Mouse (Mus musculus) liver, embryonic 11.5 days (tissue): ENCODE measurements at regions not wholly inside any gene's neighbourhood (a gene's known extent, or its start where the extent isn't known, plus 50 kb on each side); places are given as distances from the start of the nearest gene placed in this dataset.
"Not testable (repeated sequence)": the region's sequence is repeated elsewhere in the genome, so short reads cannot be mapped to it uniquely, and the experiment has no call there.

ENCODE experiments used
- ATAC-seq: fragments of 200-750 bp; cut with Nextera tagmentation; replicated peaks from 2 replicates; pipeline ENCODE4 v1.8.0; 2017; ENCODE audit warnings: moderate number of reproducible peaks, mild to moderate bottlenecking, moderate TSS enrichment, moderate library complexity; ENCODE audit not compliant: low FRiP score
- DNase-seq: peaks from one replicate; pipeline ENCODE4 v3.0.0-alpha.2; 2017; ENCODE audit warnings: low spot score
- H3K27ac ChIP-seq: fragments of 300-500 bp; sonication (generic); 2 replicates; pipeline ENCODE4 v1.5.1; 2014; ENCODE audit warnings: mild to moderate bottlenecking, low read depth, low read length, control low read depth
- H3K27me3 ChIP-seq: fragments of 300-500 bp; sonication (generic); replicated peaks from 2 replicates; pipeline ENCODE4 v1.6.1; 2014; ENCODE audit warnings: low read length, mixed read lengths; ENCODE audit not compliant: control insufficient read depth, insufficient read depth
- H3K36me3 ChIP-seq: fragments of 300-500 bp; sonication (generic); 2 replicates; pipeline ENCODE4 v1.6.1; 2014; ENCODE audit warnings: mild to moderate bottlenecking, low read length, moderate library complexity, mixed read lengths; ENCODE audit not compliant: control insufficient read depth, insufficient read depth
- H3K4me1 ChIP-seq: fragments of 300-500 bp; sonication (generic); replicated peaks from 2 replicates; pipeline ENCODE4 v1.6.1; 2014; ENCODE audit warnings: low read length, mixed read lengths; ENCODE audit not compliant: control insufficient read depth, insufficient read depth
- H3K4me2 ChIP-seq: fragments of 300-500 bp; sonication (generic); 2 replicates; pipeline ENCODE4 v1.6.1; 2014; ENCODE audit warnings: mild to moderate bottlenecking, control low read depth, moderate library complexity
- H3K4me3 ChIP-seq: fragments of 300-500 bp; sonication (generic); 2 replicates; pipeline ENCODE4 v1.5.1; 2014; ENCODE audit warnings: low read depth, low read length, control low read depth
- H3K9ac ChIP-seq: fragments of 300-500 bp; sonication (generic); 2 replicates; pipeline ENCODE4 v1.6.1; 2014; ENCODE audit warnings: low read depth, low read length, control low read depth
- H3K9me3 ChIP-seq: fragments of 300-500 bp; sonication (generic); 2 replicates; pipeline ENCODE4 v1.6.1; 2016; ENCODE audit warnings: low read length, inconsistent platforms, mixed read lengths; ENCODE audit not compliant: control insufficient read depth
- WGBS: fragments of 180-500 bp; shearing (Covaris S2); extraction: QIAGEN DNeasy Blood & Tissue Kit; methylation state at CpG from one replicate; pipeline ENCODE4 v1.1.7; 2014; 5-methylcytosine and 5-hydroxymethylcytosine counted together

DNA sequence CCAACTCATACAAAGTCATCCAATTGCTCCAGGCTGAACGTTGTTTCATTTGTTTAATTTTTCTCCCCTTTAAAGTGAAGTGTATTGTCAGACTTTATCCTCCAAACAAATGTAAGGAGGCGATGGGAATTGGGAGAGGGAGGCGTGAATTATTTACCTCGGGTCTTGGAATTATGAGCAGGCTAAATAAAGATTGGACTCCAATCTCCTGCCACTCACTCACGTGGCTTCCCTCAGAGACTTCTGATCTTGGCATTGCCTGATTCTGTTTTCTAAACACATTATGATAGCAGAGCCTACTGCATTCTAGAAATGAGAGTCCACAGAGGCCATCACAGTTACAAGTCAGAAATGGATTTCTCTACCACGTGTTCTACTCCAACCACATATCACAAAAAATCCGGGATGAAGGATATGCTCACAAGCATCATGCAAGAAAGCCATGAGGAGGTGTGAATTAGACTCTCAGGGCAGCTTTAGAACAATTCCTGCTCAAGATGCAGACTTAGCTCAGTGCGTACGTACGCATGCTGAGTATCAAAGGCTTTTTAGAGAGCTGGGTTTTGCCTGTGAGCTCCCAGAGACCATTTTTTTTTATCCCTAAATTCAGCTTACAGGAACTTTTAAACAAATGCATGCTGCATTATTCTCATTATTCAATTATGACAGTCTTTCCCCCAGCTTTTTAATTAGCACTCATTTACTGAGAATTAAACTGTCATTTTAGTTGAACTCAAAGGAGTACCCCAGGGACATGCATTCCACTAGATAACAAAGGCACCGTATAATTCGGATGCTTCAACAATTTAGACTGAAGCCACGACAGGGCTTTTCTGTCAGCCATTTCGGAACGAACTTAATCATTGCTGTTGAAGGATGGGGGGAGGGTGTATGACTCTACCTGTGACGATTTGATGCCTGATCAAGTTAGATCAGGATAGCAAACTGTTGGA lies 269.2 kb upstream of the Ubash3b start:
- Histone ChIP-seq H3K9ac (no peak overlapping the region), H3K27ac (no peak overlapping the region), H3K9me3 (no peaks in the 10 kb centered on the region), H3K4me1 (no peaks in the 10 kb centered on the region), H3K4me3 (no peak overlapping the region), H3K27me3 (no peaks in the 10 kb centered on the region), H3K4me2 (no peak overlapping the region), H3K36me3 (no peaks in the 10 kb centered on the region)
- no peak for ATAC-seq
- 74% methylated on average over 16 of the region's 16 CpGs for WGBS
- no peak for DNase-seq

DNA sequence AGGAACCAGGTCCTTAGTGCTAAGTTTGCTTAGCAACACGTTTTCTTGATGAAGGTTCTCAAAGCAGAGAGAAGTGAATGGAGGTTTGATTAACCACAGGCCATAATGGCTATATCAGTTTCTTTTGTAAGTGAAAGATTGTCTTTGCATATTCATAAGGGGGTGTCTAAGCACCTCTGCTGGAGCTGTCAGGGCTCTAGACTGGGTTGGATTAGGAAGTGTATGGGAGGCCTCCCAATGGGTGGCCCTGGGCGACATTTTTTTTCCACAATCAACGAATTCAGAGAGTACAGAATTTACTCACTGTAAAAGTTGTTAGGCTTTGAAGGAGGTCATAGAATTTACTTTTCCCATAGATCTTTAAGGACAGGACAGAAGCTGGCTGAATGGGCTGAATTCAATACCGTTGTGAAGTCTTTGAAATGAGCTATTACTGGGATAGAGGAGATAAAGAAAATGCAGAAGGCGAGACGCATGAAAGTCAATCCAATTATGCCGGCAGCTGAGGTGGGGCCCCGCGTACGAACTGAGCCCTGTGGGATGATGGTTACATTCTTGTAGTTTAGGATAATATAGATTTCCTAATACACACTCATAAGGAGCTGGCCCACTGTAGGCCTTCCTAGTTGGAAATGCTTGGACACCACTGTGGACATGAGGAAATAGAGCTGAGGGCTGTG lies 268.4 kb upstream of the Ubash3b start:
- Histone ChIP-seq H3K4me3 (no peak overlapping the region), H3K9ac (no peak overlapping the region), H3K27me3 (no peaks in the 10 kb centered on the region), H3K36me3 (no peaks in the 10 kb centered on the region), H3K4me1 (no peaks in the 10 kb centered on the region), H3K27ac (no peak overlapping the region), H3K4me2 (no peak overlapping the region), H3K9me3 (no peaks in the 10 kb centered on the region)
- DNase-seq (no peak), ATAC-seq (no peak)
- 79% methylated on average over 10 of the region's 10 CpGs for WGBS

DNA sequence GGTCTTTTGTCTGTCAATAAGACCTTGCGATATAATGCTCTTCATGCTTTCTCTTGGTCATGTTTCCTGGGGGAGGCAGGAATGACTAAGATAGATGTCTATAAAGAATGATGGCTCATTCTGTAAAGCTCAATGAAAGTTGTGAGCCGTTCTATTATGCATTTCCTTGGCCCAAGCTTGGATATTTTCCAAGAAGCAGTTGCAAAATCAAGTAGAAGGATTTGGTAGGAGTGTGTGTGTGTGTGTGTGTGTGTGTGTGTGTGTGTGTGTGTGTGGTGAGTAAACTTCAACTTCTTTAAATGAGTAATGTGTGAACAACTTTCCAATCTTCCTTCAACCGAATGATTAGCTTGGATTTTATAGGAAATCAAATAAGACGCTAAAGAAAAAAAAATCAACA lies 267.7 kb upstream of the Ubash3b start:
- no peaks in the 10 kb centered on the region for H3K27me3 ChIP-seq
- H3K4me1 ChIP-seq = no peaks in the 10 kb centered on the region
- no peak overlapping the region for H3K9ac ChIP-seq
- ATAC-seq (no peak), DNase-seq (no peak)
- no peaks in the 10 kb centered on the region for H3K9me3 ChIP-seq
- H3K4me3 ChIP-seq = no peak overlapping the region
- H3K36me3 ChIP-seq = no peaks in the 10 kb centered on the region
- no peak overlapping the region for H3K27ac ChIP-seq
- H3K4me2 ChIP-seq = no peak overlapping the region
- 84% methylated on average over 4 of the region's 4 CpGs for WGBS

- WGBS = 71% methylated on average over 7 of the region's 7 CpGs
- ATAC-seq (no peak), DNase-seq (no peak)
- H3K27ac ChIP-seq = no peak overlapping the region
- no peak overlapping the region for H3K4me3 ChIP-seq
- H3K36me3 ChIP-seq = no peaks in the 10 kb centered on the region
- no peaks in the 10 kb centered on the region for H3K9me3 ChIP-seq
- no peak overlapping the region for H3K4me2 ChIP-seq
- H3K9ac ChIP-seq = no peak overlapping the region
- H3K4me1 ChIP-seq = no peaks in the 10 kb centered on the region
- H3K27me3 ChIP-seq = no peaks in the 10 kb centered on the region
These were observed 265.2 kb upstream of the Ubash3b start for GRCm38 (mm10) chr9:41426698-41427097.

- WGBS = 91% methylated on average over 6 of the region's 6 CpGs
- Histone ChIP-seq H3K4me1 (no peaks in the 10 kb centered on the region), H3K9ac (no peak overlapping the region), H3K4me2 (no peak overlapping the region), H3K27me3 (no peaks in the 10 kb centered on the region), H3K36me3 (no peaks in the 10 kb centered on the region), H3K9me3 (no peaks in the 10 kb centered on the region), H3K4me3 (no peak overlapping the region), H3K27ac (no peak overlapping the region)
- DNase-seq (no peak), ATAC-seq (no peak)
These were observed 263.7 kb upstream of the Ubash3b start for GRCm38 (mm10) chr9:41425225-41425624.

DNA sequence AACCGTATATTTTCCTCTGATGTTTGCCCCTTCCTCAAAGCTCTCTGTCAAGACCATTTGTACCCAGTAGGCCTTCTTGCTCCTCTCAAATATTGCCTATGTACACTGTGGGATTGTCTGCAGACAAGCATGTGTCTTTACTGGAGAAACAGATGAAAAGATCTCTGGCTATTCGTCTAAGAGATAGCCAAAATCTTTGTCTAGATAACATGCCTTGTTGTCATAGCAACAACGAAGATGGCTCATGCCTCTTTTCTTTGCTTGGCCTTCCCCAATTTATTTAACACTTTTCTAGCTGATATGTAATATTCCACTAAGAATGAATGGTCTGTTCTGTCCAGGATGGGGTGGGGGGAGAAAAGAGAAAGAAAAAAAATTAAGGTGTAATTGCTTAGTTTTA lies 252.3 kb upstream of the Ubash3b start:
- no peak for ATAC-seq
- H3K4me3 ChIP-seq = no peak overlapping the region

DNA sequence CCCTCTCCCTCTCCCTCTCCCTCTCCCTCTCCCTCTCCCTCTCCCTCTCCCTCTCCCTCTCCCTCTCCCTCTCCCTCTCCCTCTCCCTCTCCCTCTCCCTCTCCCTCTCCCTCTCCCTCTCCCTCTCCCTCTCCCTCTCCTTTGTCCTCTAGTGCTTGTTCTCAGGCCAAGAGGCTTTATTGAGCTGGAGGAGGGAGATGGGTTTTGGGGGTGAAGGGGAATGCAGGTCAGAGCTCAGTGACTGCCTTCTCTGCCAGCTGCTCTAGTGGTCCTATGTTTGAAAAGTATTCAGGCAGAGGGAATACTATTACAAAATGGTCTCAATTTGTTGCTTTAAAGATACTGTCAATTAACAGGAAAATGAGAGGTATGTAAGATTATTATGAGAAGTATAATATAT lies 251.6 kb upstream of the Ubash3b start:
- not testable (repeated sequence) for H3K9me3 ChIP-seq, H3K9ac ChIP-seq, H3K36me3 ChIP-seq, H3K27me3 ChIP-seq, H3K4me3 ChIP-seq, H3K4me2 ChIP-seq, DNase-seq, H3K4me1 ChIP-seq, ATAC-seq, H3K27ac ChIP-seq

More for the DNA sequence above, 252.3 kb upstream of the Ubash3b start:
- Histone ChIP-seq H3K27me3 (no peaks in the 10 kb centered on the region), H3K36me3 (no peaks in the 10 kb centered on the region), H3K4me2 (no peak overlapping the region), H3K9ac (no peak overlapping the region), H3K4me1 (no peaks in the 10 kb centered on the region), H3K27ac (no peak overlapping the region), H3K9me3 (no peaks in the 10 kb centered on the region)
- 57% methylated on average over 3 of the region's 3 CpGs for WGBS
- no peak for DNase-seq

DNA sequence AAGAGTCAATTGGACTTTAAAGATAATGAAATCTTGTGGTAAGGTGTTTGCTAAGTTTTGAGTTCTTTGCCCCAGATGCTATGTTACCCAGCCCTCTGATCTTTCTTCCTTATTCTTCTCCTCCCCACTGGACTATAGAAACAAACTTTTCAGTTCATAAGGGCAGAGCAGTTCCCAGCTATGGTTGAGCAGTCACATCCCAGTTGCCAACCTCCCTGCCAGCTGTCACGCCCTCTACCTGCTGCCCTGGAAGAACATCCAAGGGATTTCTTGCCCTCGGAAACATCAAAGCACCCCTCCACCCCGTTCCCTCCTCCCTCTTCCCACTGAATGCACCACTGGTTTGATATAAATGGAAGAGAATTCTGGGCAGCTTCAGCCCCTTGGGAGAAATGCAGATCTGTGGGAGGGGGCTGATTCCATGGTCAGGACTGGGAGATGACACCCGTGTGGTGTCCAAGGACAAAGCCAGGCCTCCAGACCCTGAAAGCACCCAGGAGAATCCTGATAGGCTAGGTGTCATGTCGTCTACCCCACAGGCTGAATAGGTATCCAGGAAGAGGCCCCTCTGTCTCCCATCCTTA lies 250.8 kb upstream of the Ubash3b start:
- H3K27me3 ChIP-seq = no peaks in the 10 kb centered on the region
- no peaks in the 10 kb centered on the region for H3K9me3 ChIP-seq
- WGBS = 45% methylated on average over 5 of the region's 5 CpGs
- DNase-seq (no peak), ATAC-seq (no peak)
- H3K27ac ChIP-seq = no peak overlapping the region
- no peak overlapping the region for H3K4me2 ChIP-seq
- H3K9ac ChIP-seq = no peak overlapping the region
- no peaks in the 10 kb centered on the region for H3K36me3 ChIP-seq
- H3K4me3 ChIP-seq = no peak overlapping the region
- H3K4me1 ChIP-seq = no peaks in the 10 kb centered on the region
